Mouse (Mus musculus): ENCODE data around the gene Phospho1. TPM values are rescaled to one million over a fixed set of nuclear protein-coding genes. Genes with fewer than 3 reads are reported as not detected.
A peak's percentile ranks its signal among the peaks of the same experiment; 100 is the strongest.

Phospho1 gene
- polyA plus RNA-seq, 1 experiment, result 128 TPM

- no peak for DNase-seq
- 38% methylated on average over 6 of the region's 6 CpGs for WGBS
- Histone ChIP-seq H3K4me1 (ENCODE audit: control insufficient read depth, insufficient read depth, low read length) (peaks cover 46% of the 10 kb centered on the region), H3K4me3 (replicated peaks; ENCODE audit: extremely low read depth, low read depth, low read length) (no peak overlapping the region)
- TF ChIP-seq POLR2A (IDR thresholded peaks at IDR 0.05; ENCODE audit: borderline replicate concordance, extremely low read depth, low read depth, low read length) (no peak), CTCF (IDR thresholded peaks at IDR 0.05; ENCODE audit: insufficient read depth, low read length) (no peak)
Observed at GRCm38 (mm10) chr11:95836433-95836832, 12.1 kb downstream of the Phospho1 start.

- 20% methylated on average over 10 of the region's 10 CpGs for WGBS
- Histone ChIP-seq H3K4me1 (ENCODE audit: control insufficient read depth, insufficient read depth, low read length) (peaks cover 46% of the 10 kb centered on the region), H3K4me3 (replicated peaks; ENCODE audit: extremely low read depth, low read depth, low read length) (no peak within 1 kb of the TSS)
- TF ChIP-seq CTCF (IDR thresholded peaks at IDR 0.05; ENCODE audit: insufficient read depth, low read length), result no peak
- TF ChIP-seq POLR2A (IDR thresholded peaks at IDR 0.05; ENCODE audit: borderline replicate concordance, extremely low read depth, low read depth, low read length), result no peak
- peak; percentile 84 for DNase-seq
Observed at GRCm38 (mm10) chr11:95837059-95837458, 12.8 kb downstream of the Phospho1 start, which contains the start of gene Gngt2. Gene Gngt2, plus strand, starts transcription at chr11:95837216.

- Histone ChIP-seq H3K4me3 (replicated peaks; ENCODE audit: extremely low read depth, low read depth, low read length) (no peak overlapping the region), H3K4me1 (ENCODE audit: control insufficient read depth, insufficient read depth, low read length) (peaks cover 44% of the 10 kb centered on the region)
- WGBS, result 56% methylated on average over 4 of the region's 4 CpGs
- TF ChIP-seq POLR2A (IDR thresholded peaks at IDR 0.05; ENCODE audit: borderline replicate concordance, extremely low read depth, low read depth, low read length) (no peak), CTCF (IDR thresholded peaks at IDR 0.05; ENCODE audit: insufficient read depth, low read length) (no peak)
- no peak for DNase-seq
Observed at GRCm38 (mm10) chr11:95838598-95838997, 14.3 kb downstream of the Phospho1 start.

- WGBS, result 56% methylated on average over 8 of the region's 8 CpGs
- TF ChIP-seq CTCF (IDR thresholded peaks at IDR 0.05; ENCODE audit: insufficient read depth, low read length) (no peak), POLR2A (IDR thresholded peaks at IDR 0.05; ENCODE audit: borderline replicate concordance, extremely low read depth, low read depth, low read length) (no peak)
- peaks cover 41% of the 10 kb centered on the region for H3K4me1 ChIP-seq (ENCODE audit: control insufficient read depth, insufficient read depth, low read length)
- no peak for DNase-seq
- H3K4me3 ChIP-seq (replicated peaks; ENCODE audit: extremely low read depth, low read depth, low read length), result no peak overlapping the region
Observed at GRCm38 (mm10) chr11:95838999-95839868, 14.9 kb downstream of the Phospho1 start.

- peaks cover 39% of the 10 kb centered on the region for H3K4me1 ChIP-seq (ENCODE audit: control insufficient read depth, insufficient read depth, low read length)
- peak overlapping the region; percentile 73 for H3K4me3 ChIP-seq (replicated peaks; ENCODE audit: extremely low read depth, low read depth, low read length)
- 49% methylated on average over 5 of the region's 5 CpGs for WGBS
- TF ChIP-seq CTCF (IDR thresholded peaks at IDR 0.05; ENCODE audit: insufficient read depth, low read length) (no peak), POLR2A (IDR thresholded peaks at IDR 0.05; ENCODE audit: borderline replicate concordance, extremely low read depth, low read depth, low read length) (no peak)
- DNase-seq, result no peak
Observed at GRCm38 (mm10) chr11:95840694-95841497, 16.6 kb downstream of the Phospho1 start.

GRCm38 (mm10) chr11:95841498-95841830 lies 17.2 kb downstream of the Phospho1 start:
- TF ChIP-seq CTCF (IDR thresholded peaks at IDR 0.05; ENCODE audit: insufficient read depth, low read length), result no peak
- TF ChIP-seq POLR2A (IDR thresholded peaks at IDR 0.05; ENCODE audit: borderline replicate concordance, extremely low read depth, low read depth, low read length), result no peak
- no peak for DNase-seq
- H3K4me1 ChIP-seq (ENCODE audit: control insufficient read depth, insufficient read depth, low read length), result peaks cover 37% of the 10 kb centered on the region
- peak overlapping the region; percentile 73 for H3K4me3 ChIP-seq (replicated peaks; ENCODE audit: extremely low read depth, low read depth, low read length)
- WGBS, result 37% methylated on average over 10 of the region's 10 CpGs

GRCm38 (mm10) chr11:95842074-95842681 lies 17.9 kb downstream of the Phospho1 start, which contains the start of gene Abi3:
Gene Abi3, minus strand, starts transcription at chr11:95842476.
- no peak for DNase-seq
- WGBS, result 22% methylated on average over 11 of the region's 11 CpGs

GRCm38 (mm10) chr11:95842953-95843352 lies 18.7 kb downstream of the Phospho1 start:
- TF ChIP-seq POLR2A (IDR thresholded peaks at IDR 0.05; ENCODE audit: borderline replicate concordance, extremely low read depth, low read depth, low read length) (peak; percentile 6; the same call in 1 of the 2 replicates), CTCF (IDR thresholded peaks at IDR 0.05; ENCODE audit: insufficient read depth, low read length) (no peak)
- Histone ChIP-seq H3K4me1 (ENCODE audit: control insufficient read depth, insufficient read depth, low read length) (peaks cover 24% of the 10 kb centered on the region), H3K4me3 (replicated peaks; ENCODE audit: extremely low read depth, low read depth, low read length) (peak overlapping the region; percentile 63)
- WGBS, result 41% methylated on average over 5 of the region's 5 CpGs
- DNase-seq, result no peak

More at GRCm38 (mm10) chr11:95842074-95842681, 17.9 kb downstream of the Phospho1 start, which contains the start of gene Abi3:
- Histone ChIP-seq H3K4me3 (replicated peaks; ENCODE audit: extremely low read depth, low read depth, low read length) (peak within 1 kb of the TSS; percentile 73), H3K4me1 (ENCODE audit: control insufficient read depth, insufficient read depth, low read length) (peaks cover 31% of the 10 kb centered on the region)
- TF ChIP-seq CTCF (IDR thresholded peaks at IDR 0.05; ENCODE audit: insufficient read depth, low read length) (no peak), POLR2A (IDR thresholded peaks at IDR 0.05; ENCODE audit: borderline replicate concordance, extremely low read depth, low read depth, low read length) (peak; percentile 68; the same call in 1 of the 2 replicates)

- peak overlapping the region; percentile 51 for H3K4me3 ChIP-seq (replicated peaks; ENCODE audit: extremely low read depth, low read depth, low read length)
- 54% methylated on average over 6 of the region's 6 CpGs for WGBS
- no peak for TF ChIP-seq CTCF (IDR thresholded peaks at IDR 0.05; ENCODE audit: insufficient read depth, low read length)
- no peak; the same call in 1 of the 2 replicates for TF ChIP-seq POLR2A (IDR thresholded peaks at IDR 0.05; ENCODE audit: borderline replicate concordance, extremely low read depth, low read depth, low read length)
- no peak for DNase-seq
- peaks cover 18% of the 10 kb centered on the region for H3K4me1 ChIP-seq (ENCODE audit: control insufficient read depth, insufficient read depth, low read length)
Observed at GRCm38 (mm10) chr11:95843421-95843950, 19.2 kb downstream of the Phospho1 start.

All from lung, adult 2 months (tissue).